Mouse (Mus musculus) G1E (cell line): Measurements from ENCODE around the gene Mdm1.

ENCODE experiments used
- CTCF ChIP-seq: IDR thresholded peaks from 2 replicates; pipeline ENCODE4 v1.5.1; 2012; ENCODE audit warnings: low read depth, low read length, inconsistent platforms, mixed read lengths
- GATA1 ChIP-seq: IDR thresholded peaks from 2 replicates; pipeline ENCODE4 v1.6.1; 2012; ENCODE audit warnings: borderline replicate concordance, low read length, inconsistent platforms, mixed read lengths
- GATA2 ChIP-seq: IDR thresholded peaks from 2 replicates; pipeline ENCODE4 v1.6.1; 2012; ENCODE audit warnings: low read depth, low read length, inconsistent platforms, borderline replicate concordance
- POLR2AphosphoS5 ChIP-seq: IDR thresholded peaks from 2 replicates; pipeline ENCODE4 v1.6.1; 2012; ENCODE audit warnings: low read depth, low read length, inconsistent platforms; ENCODE audit not compliant: insufficient replicate concordance
- TAL1 ChIP-seq: conservative IDR thresholded peaks from 2 replicates; pipeline ENCODE4 v1.6.1; 2012; ENCODE audit warnings: low read depth, low read length, inconsistent platforms, mixed read lengths

DNA sequence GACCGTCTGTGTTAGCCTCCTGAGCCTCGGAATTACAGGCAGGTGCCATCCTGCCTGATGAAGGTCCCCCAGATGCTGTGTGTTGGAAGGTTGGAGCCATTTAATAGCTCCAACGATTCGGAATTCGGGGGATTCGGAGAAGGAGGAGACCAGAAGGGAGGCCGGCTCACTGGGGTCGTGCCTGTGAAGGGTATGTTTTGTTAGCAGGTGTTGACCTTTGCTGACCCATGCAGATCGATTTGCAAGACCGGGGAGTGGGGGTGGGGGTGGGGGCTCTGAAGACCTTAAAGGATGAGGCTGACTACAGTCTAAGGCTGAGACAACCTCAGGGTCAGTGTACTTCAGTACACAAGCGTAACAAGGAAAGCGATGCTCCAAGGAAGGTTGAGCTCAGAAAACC, 27.6 kb downstream of the Mdm1 start:
- no peak for TF ChIP-seq TAL1
- TF ChIP-seq CTCF: no peak
- no peak for TF ChIP-seq GATA2
- TF ChIP-seq GATA1: no peak
- no peak for TF ChIP-seq POLR2AphosphoS5
